Comparison of ENCODE assay signal across 15 mouse cellular contexts in the genomic region with DNA sequence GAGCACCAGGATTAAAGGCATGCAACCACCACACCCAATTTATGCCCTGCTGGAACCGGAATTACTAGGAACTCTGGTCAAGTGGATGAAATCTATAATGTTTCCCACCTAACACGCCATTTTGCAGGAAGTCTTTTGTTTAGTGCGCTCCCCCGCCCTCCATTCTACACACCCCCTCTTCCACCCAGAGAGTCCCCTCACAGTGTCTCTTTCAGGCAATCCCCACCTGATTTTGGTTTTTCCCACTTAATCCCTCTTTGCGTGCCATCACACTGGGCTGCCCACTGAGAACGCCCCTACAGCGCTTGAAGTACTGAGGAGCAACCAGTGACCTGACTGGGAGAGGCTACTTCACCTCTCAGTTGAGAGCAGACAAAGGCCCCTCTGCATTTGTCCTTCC.
"Had no signal": no experiment of that assay in that cellular context is flagged by ENCODE, and none has a peak within 500 bp of the region (broad histone marks: within the 10 kb centered on the region; RNA-seq: fewer than 3 reads in every experiment).

No protein-coding gene starts in this region.

- DNase-seq: liver, postnatal 0 days; lung, adult 2 months; lung, postnatal 14 days; lung, postnatal 36 days; right cerebral cortex, postnatal 14 days; spleen, adult 18-20 months; thymus, adult 18-20 months; thymus, postnatal 14 days; thymus, postnatal 36 days had no signal

- H3K4me1 ChIP-seq: lung, embryonic 15.5 days had no signal

- H3K9ac ChIP-seq: liver, postnatal 0 days; lung, embryonic 15.5 days; midbrain, embryonic 13.5 days; midbrain, embryonic 15.5 days; neural tube, embryonic 12.5 days had no signal

- H3K9me3 ChIP-seq: lung, embryonic 15.5 days; megakaryocyte, embryonic 14.5 days; midbrain, embryonic 13.5 days; midbrain, embryonic 15.5 days; neural tube, embryonic 12.5 days had no signal

- H3K27me3 ChIP-seq: lung, embryonic 15.5 days; megakaryocyte, embryonic 14.5 days; midbrain, embryonic 13.5 days; midbrain, embryonic 15.5 days; neural tube, embryonic 12.5 days had no signal

- H3K4me3 ChIP-seq: lung, embryonic 15.5 days; megakaryocyte, embryonic 14.5 days; midbrain, embryonic 13.5 days; midbrain, embryonic 15.5 days; neural tube, embryonic 12.5 days had no signal

- H3K36me3 ChIP-seq: lung, embryonic 15.5 days; midbrain, embryonic 15.5 days; neural tube, embryonic 12.5 days had no signal

- H3K27ac ChIP-seq: lung, embryonic 15.5 days; macrophage; midbrain, embryonic 13.5 days; midbrain, embryonic 15.5 days; neural tube, embryonic 12.5 days had no signal
